Mouse (Mus musculus) lung, adult 2 months (tissue): ENCODE measurements at regions not wholly inside any gene's neighbourhood (a gene's known extent, or its start where the extent isn't known, plus 50 kb on each side); places are given as distances from the start of the nearest gene placed in this dataset.

Source experiments
- DNase-seq: peaks from one replicate; pipeline ENCODE4 v3.0.0; 2022
- H3K4me1 ChIP-seq: fragments of 200-500 bp; 2 replicates; pipeline ENCODE4 v1.6.1; 2011; ENCODE audit warnings: low read length; ENCODE audit not compliant: control insufficient read depth, insufficient read depth
- H3K4me3 ChIP-seq: fragments of 200-500 bp; replicated peaks from 2 replicates; pipeline ENCODE3; 2011; ENCODE audit warnings: low read depth, mild to moderate bottlenecking, control low read depth, low read length; ENCODE audit errors: extremely low read depth
- CTCF ChIP-seq: fragments of 200-500 bp; IDR thresholded peaks from 2 replicates; pipeline ENCODE4 v1.5.1; 2011; ENCODE audit warnings: mild to moderate bottlenecking, low read length, control low read depth; ENCODE audit not compliant: insufficient read depth
- POLR2A ChIP-seq: fragments of 200-500 bp; IDR thresholded peaks from 2 replicates; pipeline ENCODE4 v1.6.1; 2011; ENCODE audit warnings: low read depth, mild to moderate bottlenecking, control low read depth, low read length, borderline replicate concordance; ENCODE audit errors: extremely low read depth
- WGBS: fragments of 180-500 bp; shearing (Covaris S2); methylation state at CpG from one replicate; pipeline ENCODE4 v1.1.7; 2018; 5-methylcytosine and 5-hydroxymethylcytosine counted together

GRCm38 (mm10) chr2:124747119-124747518, 320.8 kb upstream of the Slc24a5 start:
- no peak for DNase-seq
- TF ChIP-seq CTCF (no peak), POLR2A (no peak)
- Histone ChIP-seq H3K4me3 (no peak overlapping the region), H3K4me1 (no peaks in the 10 kb centered on the region)
- 85% methylated on average over 1 of the region's 1 CpGs for WGBS

DNA sequence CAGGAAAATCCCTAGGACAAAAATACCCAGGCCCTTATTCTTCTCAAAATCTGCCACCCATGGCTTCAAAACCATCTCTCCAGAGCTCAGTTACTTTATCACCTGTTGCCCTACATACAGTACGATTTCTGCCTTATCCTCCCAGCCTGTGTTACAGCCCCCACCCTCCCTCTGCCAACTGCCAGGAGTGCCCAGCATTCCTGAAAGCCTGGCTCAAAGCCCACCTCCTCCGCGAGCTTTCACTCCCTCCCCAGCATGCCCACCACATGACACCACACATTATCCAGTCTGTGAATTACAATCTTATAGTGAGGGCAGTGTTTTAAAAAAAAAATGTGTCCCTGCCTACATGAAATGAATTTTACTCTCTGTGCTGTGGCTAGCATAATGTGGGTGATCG, 320.3 kb upstream of the Slc24a5 start:
- no peak for TF ChIP-seq CTCF
- DNase-seq: no peak
- Histone ChIP-seq H3K4me1 (no peaks in the 10 kb centered on the region), H3K4me3 (no peak overlapping the region)
- WGBS: 53% methylated on average over 4 of the region's 4 CpGs

- TF ChIP-seq POLR2A (no peak), CTCF (no peak)
- whole genome bisulfite sequencing: 36% methylated on average over 4 of the region's 4 CpGs
- no peak overlapping the region for H3K4me3 ChIP-seq
- no peak for DNase-seq
- no peaks in the 10 kb centered on the region for H3K4me1 ChIP-seq
These were observed 316.1 kb upstream of the Slc24a5 start for GRCm38 (mm10) chr2:124751832-124752231.

- no peak for TF ChIP-seq POLR2A
- TF ChIP-seq CTCF: no peak
- H3K4me1 ChIP-seq: no peaks in the 10 kb centered on the region
- H3K4me3 ChIP-seq: no peak overlapping the region
- WGBS: 71% methylated on average over 5 of the region's 5 CpGs
- no peak for DNase-seq
These were observed 314.2 kb upstream of the Slc24a5 start for GRCm38 (mm10) chr2:124753717-124754116.

- no peak for DNase-seq
- TF ChIP-seq CTCF (no peak), POLR2A (no peak)
- Histone ChIP-seq H3K4me3 (no peak overlapping the region), H3K4me1 (no peaks in the 10 kb centered on the region)
- 86% methylated on average over 4 of the region's 4 CpGs for WGBS
These were observed 312.7 kb upstream of the Slc24a5 start for GRCm38 (mm10) chr2:124755244-124755643.

DNA sequence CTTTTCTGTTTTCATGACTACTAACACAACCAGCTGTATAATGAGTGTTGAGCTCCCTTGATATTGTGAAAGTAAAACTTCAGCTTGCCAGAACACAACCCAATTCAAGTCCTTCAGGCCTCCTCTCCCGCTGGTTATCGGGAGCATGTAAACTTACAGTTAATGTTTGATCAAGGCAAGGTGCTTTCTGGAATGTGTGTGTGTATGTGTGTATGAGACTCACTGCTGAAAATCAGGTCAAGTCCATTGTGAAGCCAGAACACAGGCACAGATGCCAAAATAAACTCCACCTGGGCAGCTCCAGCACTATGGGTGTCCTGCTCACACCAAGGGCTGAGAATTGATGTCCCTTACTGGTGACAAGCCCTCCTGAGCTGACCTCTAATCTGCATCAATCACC, 308.9 kb upstream of the Slc24a5 start:
- no peak overlapping the region for H3K4me3 ChIP-seq
- peaks cover 9% of the 10 kb centered on the region for H3K4me1 ChIP-seq
- TF ChIP-seq POLR2A (no peak), CTCF (no peak)
- 70% methylated on average over 2 of the region's 2 CpGs for WGBS
- peak; percentile 31 for DNase-seq

DNA sequence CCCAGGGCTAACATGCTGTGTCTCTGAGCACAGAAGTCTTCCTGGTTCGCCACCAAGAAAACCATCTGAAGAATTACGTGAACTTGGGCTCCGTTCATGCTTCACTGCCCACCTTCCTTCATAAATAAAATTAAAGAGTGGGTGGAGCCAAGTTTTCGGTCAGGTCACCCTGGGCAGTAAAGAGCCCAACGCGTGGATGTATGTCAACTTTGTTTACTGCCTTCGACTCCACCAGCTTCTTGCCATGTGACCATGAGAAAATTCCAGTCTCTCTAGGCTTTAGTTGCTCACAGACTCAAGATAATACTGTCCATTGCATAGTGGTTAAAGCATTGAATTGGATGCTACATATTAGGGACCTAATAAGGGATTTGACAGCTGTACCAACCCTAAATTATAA, 304.3 kb upstream of the Slc24a5 start:
- H3K4me3 ChIP-seq: no peak overlapping the region
- no peak for DNase-seq
- peaks cover 9% of the 10 kb centered on the region for H3K4me1 ChIP-seq
- TF ChIP-seq CTCF (no peak), POLR2A (no peak)
- WGBS: 81% methylated on average over 7 of the region's 7 CpGs

DNA sequence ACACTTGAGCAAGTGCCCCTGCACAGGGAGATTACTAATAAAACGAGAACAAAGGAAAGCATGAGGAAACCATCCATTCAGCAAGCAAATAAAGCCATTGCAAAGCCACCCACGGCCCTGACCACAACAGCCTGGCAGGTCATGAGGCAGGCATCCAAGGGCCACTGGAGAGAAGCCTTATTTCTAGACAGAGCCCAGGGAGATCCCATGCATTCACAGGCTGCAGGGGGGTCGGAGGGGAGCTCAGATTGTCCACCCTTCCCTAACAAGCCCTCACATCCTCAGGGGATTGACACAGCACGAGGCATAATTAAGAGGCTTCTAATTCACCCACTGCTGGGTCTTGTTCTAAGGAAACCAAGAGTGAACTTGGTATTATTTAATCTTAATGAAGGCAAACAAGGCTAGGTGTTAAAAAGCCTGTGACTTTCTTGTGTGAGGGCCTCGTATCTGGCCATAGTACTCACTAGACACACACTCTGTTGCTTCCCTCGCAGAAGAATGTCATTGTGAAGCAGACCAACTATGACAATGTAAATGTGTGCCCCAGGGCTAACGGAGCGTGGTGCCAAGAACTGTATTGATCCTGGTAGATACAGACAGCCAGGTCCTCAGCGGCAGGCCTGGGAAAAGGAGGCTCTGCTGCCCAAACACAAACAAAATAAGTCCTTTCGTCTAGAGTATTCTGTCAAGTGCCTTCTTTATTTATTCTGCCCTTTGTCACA, 303.6 kb upstream of the Slc24a5 start:
- peaks cover 9% of the 10 kb centered on the region for H3K4me1 ChIP-seq
- no peak overlapping the region for H3K4me3 ChIP-seq
- no peak for TF ChIP-seq CTCF
- TF ChIP-seq POLR2A: no peak
- DNase-seq: no peak
- 67% methylated on average over 10 of the region's 10 CpGs for WGBS

- TF ChIP-seq CTCF (no peak), POLR2A (no peak)
- no peaks in the 10 kb centered on the region for H3K4me1 ChIP-seq
- no peak overlapping the region for H3K4me3 ChIP-seq
- DNase-seq: no peak
- 77% methylated on average over 6 of the region's 6 CpGs for WGBS
These were observed 298.5 kb upstream of the Slc24a5 start for GRCm38 (mm10) chr2:124769267-124769967.

- no peak for DNase-seq
- TF ChIP-seq POLR2A (no peak), CTCF (no peak)
- no peak overlapping the region for H3K4me3 ChIP-seq
- 92% methylated on average over 2 of the region's 2 CpGs for WGBS
- H3K4me1 ChIP-seq: no peaks in the 10 kb centered on the region
These were observed 297.9 kb upstream of the Slc24a5 start for GRCm38 (mm10) chr2:124770028-124770427.
